Mouse (Mus musculus): ENCODE results near the gene Slc19a3. TPM values are rescaled to one million over a fixed set of nuclear protein-coding genes. Genes with fewer than 3 reads are reported as not detected.

Slc19a3 gene
- polyA plus RNA-seq (2015; fragmentation: Nextera tagmentation; extraction: Ambion mirVana): 1.1 and 1.2 TPM in 2 replicates

DNA sequence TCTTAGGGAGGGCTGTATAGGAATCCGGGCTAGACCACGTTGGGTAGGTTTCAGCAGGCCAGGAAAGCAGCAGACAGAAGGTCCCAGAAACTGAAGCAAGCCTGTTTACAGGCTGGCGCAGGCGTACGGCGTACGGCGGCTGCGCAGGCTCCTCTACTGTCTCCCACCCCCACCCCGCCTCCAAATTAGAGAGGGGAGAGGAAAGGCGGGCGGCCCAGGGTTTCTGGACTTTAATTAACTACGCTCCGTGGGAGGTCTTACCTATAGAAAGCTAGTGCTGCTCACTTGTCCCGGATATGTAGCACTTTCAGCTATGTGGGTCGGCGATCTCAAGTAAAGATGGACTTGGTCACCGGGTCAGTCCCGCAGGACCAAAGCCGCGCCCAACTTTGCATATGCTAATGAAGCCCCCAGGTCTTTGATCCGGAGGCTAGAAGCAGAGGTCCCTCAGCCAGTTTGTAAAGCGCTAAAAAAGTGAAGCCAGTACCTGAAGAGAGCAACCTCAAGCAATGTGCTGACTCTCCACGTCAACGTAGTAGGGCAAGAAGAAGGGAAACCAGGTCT, at the start of gene Slc19a3:
Gene Slc19a3, minus strand, starts transcription at position 340 of the 564 bp plus-strand sequence.

GRCm38 (mm10) chr1:83060643-83061042, 22.4 kb upstream of the Slc19a3 start, which contains the start of gene Krtap28-13:
TSS of gene Krtap28-13 (plus strand) at chr1:83060930.

GRCm38 (mm10) chr1:83059278-83059677, 21.0 kb upstream of the Slc19a3 start, which contains the start of gene A030005K14Rik:
TSS of gene A030005K14Rik (minus strand) at chr1:83059378.

DNA sequence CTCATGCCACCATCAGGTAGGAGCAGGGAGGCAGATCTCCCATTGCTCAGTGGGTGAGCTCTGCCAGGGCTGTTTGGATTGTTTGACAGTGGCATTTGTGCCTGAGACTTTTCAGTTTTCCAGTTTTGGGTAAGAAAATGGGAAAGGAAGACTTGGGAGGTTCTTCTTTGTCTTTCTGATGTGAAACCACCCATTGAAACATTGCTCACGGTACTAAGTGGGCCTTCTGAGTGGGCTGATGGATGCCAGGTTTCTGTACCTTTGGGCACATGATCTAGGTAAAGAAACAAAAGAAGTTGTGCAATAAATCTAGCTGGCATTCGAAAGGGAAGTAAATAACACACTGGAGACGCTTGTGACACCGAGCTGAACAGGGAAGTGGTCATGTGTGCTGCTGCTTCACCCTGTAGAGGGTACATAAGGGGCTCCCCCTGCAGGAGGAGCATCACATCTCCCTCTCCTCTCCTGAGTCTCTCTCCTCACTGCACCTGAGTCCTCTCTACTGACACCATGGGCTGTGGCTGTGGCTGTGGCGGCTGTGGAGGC, 6.7 kb upstream of the Slc19a3 start, which contains the start of gene Gm47969:
Gene Gm47969, plus strand, starts transcription at position 51 of the 546 bp plus-strand sequence.

GRCm38 (mm10) chr1:83042380-83042779, 4.1 kb upstream of the Slc19a3 start, which contains the start of gene Krtap28-10:
TSS of gene Krtap28-10 (minus strand) at chr1:83042480.

GRCm38 (mm10) chr1:83000306-83000705, 37.9 kb downstream of the Slc19a3 start, which contains the start of gene Gm47959:
TSS of gene Gm47959 (plus strand) at chr1:83000548.

Other genes starting within 250 kb of the Slc19a3 start
- 15.1 and 18.3 TPM in 2 replicates for gene Agfg1, start 199.0 kb downstream of the Slc19a3 start, polyA plus RNA-seq (2015; fragmentation: Nextera tagmentation; extraction: Ambion mirVana)
- gene A030005L19Rik, start 125.1 kb downstream of the Slc19a3 start, polyA plus RNA-seq (2015; fragmentation: Nextera tagmentation; extraction: Ambion mirVana): 0.27 TPM in 1 of 2 replicates, not detected in the other
- not detected in 2 replicates for gene A030014E15Rik, start 113.5 kb downstream of the Slc19a3 start, polyA plus RNA-seq (2015; fragmentation: Nextera tagmentation; extraction: Ambion mirVana)
- gene Gm6217, start 107.0 kb downstream of the Slc19a3 start, polyA plus RNA-seq (2015; fragmentation: Nextera tagmentation; extraction: Ambion mirVana): not detected in 2 replicates
- not detected in 2 replicates for gene A030003K21Rik, start 95.1 kb downstream of the Slc19a3 start, polyA plus RNA-seq (2015; fragmentation: Nextera tagmentation; extraction: Ambion mirVana)
- not detected in 2 replicates for gene Gm7544, start 82.4 kb downstream of the Slc19a3 start, polyA plus RNA-seq (2015; fragmentation: Nextera tagmentation; extraction: Ambion mirVana)
- gene Gm47955, start 78.2 kb downstream of the Slc19a3 start, polyA plus RNA-seq (2015; fragmentation: Nextera tagmentation; extraction: Ambion mirVana): not detected in 2 replicates
- gene Gm47959, start 37.9 kb downstream of the Slc19a3 start, polyA plus RNA-seq (2015; fragmentation: Nextera tagmentation; extraction: Ambion mirVana): not detected in 2 replicates
- not detected in 2 replicates for gene Krtap28-10, start 4.0 kb upstream of the Slc19a3 start, polyA plus RNA-seq (2015; fragmentation: Nextera tagmentation; extraction: Ambion mirVana)
- gene Gm47969, start 6.5 kb upstream of the Slc19a3 start, polyA plus RNA-seq (2015; fragmentation: Nextera tagmentation; extraction: Ambion mirVana): not detected in 2 replicates
- not detected in 2 replicates for gene A030005K14Rik, start 20.9 kb upstream of the Slc19a3 start, polyA plus RNA-seq (2015; fragmentation: Nextera tagmentation; extraction: Ambion mirVana)
- gene Krtap28-13, start 22.5 kb upstream of the Slc19a3 start, polyA plus RNA-seq (2015; fragmentation: Nextera tagmentation; extraction: Ambion mirVana): not detected in 2 replicates
- 0.58 and 1.6 TPM in 2 replicates for gene Ccl20, start 78.3 kb upstream of the Slc19a3 start, polyA plus RNA-seq (2015; fragmentation: Nextera tagmentation; extraction: Ambion mirVana)
- gene Daw1, start 121.3 kb upstream of the Slc19a3 start, polyA plus RNA-seq (2015; fragmentation: Nextera tagmentation; extraction: Ambion mirVana): 0.11 TPM in 1 of 2 replicates, not detected in the other